Mouse (Mus musculus): ENCODE data around the gene Ncstn.

DNA sequence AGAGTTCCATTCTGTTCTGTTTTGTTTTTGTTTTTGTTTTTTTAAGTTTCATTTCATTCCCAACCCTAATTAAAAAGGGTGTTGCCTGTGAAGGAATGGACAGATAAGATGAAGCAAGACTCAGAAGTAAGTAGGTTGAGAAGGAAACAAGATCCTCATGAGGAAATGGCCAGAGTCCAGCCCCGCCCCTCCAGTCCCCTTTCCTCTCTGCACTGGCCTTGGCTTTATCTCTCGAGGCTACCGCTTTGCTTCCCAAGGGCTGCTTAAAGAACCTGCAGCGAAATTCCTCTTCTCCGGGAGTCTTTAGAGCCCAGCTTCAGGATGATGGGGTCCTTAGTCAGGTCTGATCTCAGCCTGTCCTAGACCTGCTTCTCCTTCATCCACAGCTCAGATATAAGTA is 4.6 kb downstream of the Ncstn start:
- TF ChIP-seq CTCF (IDR thresholded peaks at IDR 0.05; ENCODE audit: extremely low read depth, insufficient read length, insufficient replicate concordance, low read depth, low read length), result no peak
- TF ChIP-seq POLR2A (IDR thresholded peaks at IDR 0.05; ENCODE audit: low read depth, low read length), result no peak; the same call in 1 of the 2 replicates
